Mouse (Mus musculus): ENCODE measurements around the gene Dchs2. TPM values are rescaled to one million over a fixed set of nuclear protein-coding genes. Genes with fewer than 3 reads are reported as not detected.

Dchs2 gene
- polyA plus RNA-seq, 1 experiment from 2014 or later: 0.78 TPM

GRCm38 (mm10) chr3:83234457-83234856, 106.7 kb downstream of the Dchs2 start:
- 54% methylated on average over 4 of the region's 4 CpGs for WGBS
- no peak overlapping the region for H3K27ac ChIP-seq (ENCODE audit: low read length)
- no peaks in the 10 kb centered on the region for H3K36me3 ChIP-seq (ENCODE audit: control insufficient read depth, insufficient read depth, low read length)
- H3K9ac ChIP-seq (replicated peaks; ENCODE audit: low read depth, low read length): no peak overlapping the region
- H3K27me3 ChIP-seq (ENCODE audit: control insufficient read depth, insufficient read depth, low read length): no peaks in the 10 kb centered on the region
- no peak for ATAC-seq (ENCODE audit: insufficient number of reproducible peaks, insufficient read depth, low FRiP score, low read depth)
- no peak overlapping the region for H3K4me3 ChIP-seq (ENCODE audit: low read depth, low read length)
- no peak overlapping the region for H3K4me2 ChIP-seq (replicated peaks; ENCODE audit: low read depth, low read length)
- H3K9me3 ChIP-seq (ENCODE audit: control insufficient read depth, low read depth, low read length): no peaks in the 10 kb centered on the region
- no peaks in the 10 kb centered on the region for H3K4me1 ChIP-seq (ENCODE audit: control insufficient read depth, insufficient read depth, low read length)

- Histone ChIP-seq H3K4me3 (ENCODE audit: low read depth, low read length) (no peak overlapping the region), H3K4me1 (ENCODE audit: control insufficient read depth, insufficient read depth, low read length) (no peaks in the 10 kb centered on the region), H3K27ac (ENCODE audit: low read length) (no peak overlapping the region), H3K9ac (replicated peaks; ENCODE audit: low read depth, low read length) (no peak overlapping the region), H3K36me3 (ENCODE audit: control insufficient read depth, insufficient read depth, low read length) (no peaks in the 10 kb centered on the region), H3K4me2 (replicated peaks; ENCODE audit: low read depth, low read length) (no peak overlapping the region), H3K27me3 (ENCODE audit: control insufficient read depth, insufficient read depth, low read length) (no peaks in the 10 kb centered on the region), H3K9me3 (ENCODE audit: control insufficient read depth, low read depth, low read length) (no peaks in the 10 kb centered on the region)
- 76% methylated on average over 5 of the region's 5 CpGs for WGBS
- ATAC-seq (ENCODE audit: insufficient number of reproducible peaks, insufficient read depth, low FRiP score, low read depth): no peak
These were observed 107.3 kb downstream of the Dchs2 start for GRCm38 (mm10) chr3:83235061-83235460.

GRCm38 (mm10) chr3:83246536-83246935, 118.8 kb downstream of the Dchs2 start:
- Histone ChIP-seq H3K4me3 (ENCODE audit: low read depth, low read length) (no peak overlapping the region), H3K27ac (ENCODE audit: low read length) (no peak overlapping the region), H3K9ac (replicated peaks; ENCODE audit: low read depth, low read length) (no peak overlapping the region), H3K4me1 (ENCODE audit: control insufficient read depth, insufficient read depth, low read length) (no peaks in the 10 kb centered on the region), H3K27me3 (ENCODE audit: control insufficient read depth, insufficient read depth, low read length) (no peaks in the 10 kb centered on the region), H3K36me3 (ENCODE audit: control insufficient read depth, insufficient read depth, low read length) (no peaks in the 10 kb centered on the region), H3K9me3 (ENCODE audit: control insufficient read depth, low read depth, low read length) (no peaks in the 10 kb centered on the region), H3K4me2 (replicated peaks; ENCODE audit: low read depth, low read length) (no peak overlapping the region)
- WGBS: 72% methylated on average over 5 of the region's 5 CpGs
- no peak for ATAC-seq (ENCODE audit: insufficient number of reproducible peaks, insufficient read depth, low FRiP score, low read depth)

GRCm38 (mm10) chr3:83250001-83250545, 122.3 kb downstream of the Dchs2 start:
- H3K27ac ChIP-seq (ENCODE audit: low read length): no peak overlapping the region
- no peak overlapping the region for H3K4me2 ChIP-seq (replicated peaks; ENCODE audit: low read depth, low read length)
- H3K9me3 ChIP-seq (ENCODE audit: control insufficient read depth, low read depth, low read length): no peaks in the 10 kb centered on the region
- H3K4me1 ChIP-seq (ENCODE audit: control insufficient read depth, insufficient read depth, low read length): no peaks in the 10 kb centered on the region
- no peak overlapping the region for H3K4me3 ChIP-seq (ENCODE audit: low read depth, low read length)
- H3K27me3 ChIP-seq (ENCODE audit: control insufficient read depth, insufficient read depth, low read length): no peaks in the 10 kb centered on the region
- H3K9ac ChIP-seq (replicated peaks; ENCODE audit: low read depth, low read length): no peak overlapping the region
- ATAC-seq (ENCODE audit: insufficient number of reproducible peaks, insufficient read depth, low FRiP score, low read depth): no peak
- H3K36me3 ChIP-seq (ENCODE audit: control insufficient read depth, insufficient read depth, low read length): no peaks in the 10 kb centered on the region
- 73% methylated on average over 4 of the region's 4 CpGs for WGBS

- Histone ChIP-seq H3K9me3 (ENCODE audit: control insufficient read depth, low read depth, low read length) (no peaks in the 10 kb centered on the region), H3K36me3 (ENCODE audit: control insufficient read depth, insufficient read depth, low read length) (no peaks in the 10 kb centered on the region), H3K27ac (ENCODE audit: low read length) (no peak overlapping the region), H3K27me3 (ENCODE audit: control insufficient read depth, insufficient read depth, low read length) (no peaks in the 10 kb centered on the region), H3K4me2 (replicated peaks; ENCODE audit: low read depth, low read length) (no peak overlapping the region), H3K4me3 (ENCODE audit: low read depth, low read length) (no peak overlapping the region), H3K4me1 (ENCODE audit: control insufficient read depth, insufficient read depth, low read length) (no peaks in the 10 kb centered on the region), H3K9ac (replicated peaks; ENCODE audit: low read depth, low read length) (no peak overlapping the region)
- ATAC-seq (ENCODE audit: insufficient number of reproducible peaks, insufficient read depth, low FRiP score, low read depth): no peak
- 72% methylated on average over 7 of the region's 7 CpGs for WGBS
These were observed 124.2 kb downstream of the Dchs2 start for GRCm38 (mm10) chr3:83251899-83252298.

- Histone ChIP-seq H3K27me3 (ENCODE audit: control insufficient read depth, insufficient read depth, low read length) (no peaks in the 10 kb centered on the region), H3K9ac (replicated peaks; ENCODE audit: low read depth, low read length) (no peak overlapping the region), H3K9me3 (ENCODE audit: control insufficient read depth, low read depth, low read length) (no peaks in the 10 kb centered on the region), H3K4me2 (replicated peaks; ENCODE audit: low read depth, low read length) (no peak overlapping the region), H3K27ac (ENCODE audit: low read length) (no peak overlapping the region), H3K4me3 (ENCODE audit: low read depth, low read length) (no peak overlapping the region), H3K4me1 (ENCODE audit: control insufficient read depth, insufficient read depth, low read length) (no peaks in the 10 kb centered on the region), H3K36me3 (ENCODE audit: control insufficient read depth, insufficient read depth, low read length) (no peaks in the 10 kb centered on the region)
- 60% methylated on average over 4 of the region's 4 CpGs for WGBS
- no peak for ATAC-seq (ENCODE audit: insufficient number of reproducible peaks, insufficient read depth, low FRiP score, low read depth)
These were observed 131.7 kb downstream of the Dchs2 start for GRCm38 (mm10) chr3:83259421-83259820.

- H3K27ac ChIP-seq (ENCODE audit: low read length): no peak overlapping the region
- no peak for ATAC-seq (ENCODE audit: insufficient number of reproducible peaks, insufficient read depth, low FRiP score, low read depth)
These were observed 138.3 kb downstream of the Dchs2 start for GRCm38 (mm10) chr3:83266009-83266408.

GRCm38 (mm10) chr3:83270228-83270627, 142.5 kb downstream of the Dchs2 start:
- Histone ChIP-seq H3K27me3 (ENCODE audit: control insufficient read depth, insufficient read depth, low read length) (no peaks in the 10 kb centered on the region), H3K9me3 (ENCODE audit: control insufficient read depth, low read depth, low read length) (no peaks in the 10 kb centered on the region), H3K36me3 (ENCODE audit: control insufficient read depth, insufficient read depth, low read length) (no peaks in the 10 kb centered on the region), H3K4me3 (ENCODE audit: low read depth, low read length) (no peak overlapping the region), H3K9ac (replicated peaks; ENCODE audit: low read depth, low read length) (no peak overlapping the region), H3K27ac (ENCODE audit: low read length) (no peak overlapping the region), H3K4me2 (replicated peaks; ENCODE audit: low read depth, low read length) (no peak overlapping the region), H3K4me1 (ENCODE audit: control insufficient read depth, insufficient read depth, low read length) (0 out of 2 replicates have a peak, but pooled peaks cover 3% of the 10 kb centered on the region)
- WGBS: 80% methylated on average over 14 of the region's 14 CpGs
- ATAC-seq (ENCODE audit: insufficient number of reproducible peaks, insufficient read depth, low FRiP score, low read depth): no peak

More at GRCm38 (mm10) chr3:83266009-83266408, 138.3 kb downstream of the Dchs2 start:
- no peak overlapping the region for H3K4me2 ChIP-seq (replicated peaks; ENCODE audit: low read depth, low read length)
- 75% methylated on average over 4 of the region's 4 CpGs for WGBS
- no peaks in the 10 kb centered on the region for H3K4me1 ChIP-seq (ENCODE audit: control insufficient read depth, insufficient read depth, low read length)
- no peak overlapping the region for H3K4me3 ChIP-seq (ENCODE audit: low read depth, low read length)
- no peaks in the 10 kb centered on the region for H3K27me3 ChIP-seq (ENCODE audit: control insufficient read depth, insufficient read depth, low read length)
- no peak overlapping the region for H3K9ac ChIP-seq (replicated peaks; ENCODE audit: low read depth, low read length)
- no peaks in the 10 kb centered on the region for H3K9me3 ChIP-seq (ENCODE audit: control insufficient read depth, low read depth, low read length)
- H3K36me3 ChIP-seq (ENCODE audit: control insufficient read depth, insufficient read depth, low read length): no peaks in the 10 kb centered on the region

- Histone ChIP-seq H3K4me3 (ENCODE audit: low read depth, low read length) (no peak overlapping the region), H3K4me1 (ENCODE audit: control insufficient read depth, insufficient read depth, low read length) (0 out of 2 replicates have a peak, but pooled peaks cover 3% of the 10 kb centered on the region)
- WGBS: 63% methylated on average over 9 of the region's 9 CpGs
These were observed 143.2 kb downstream of the Dchs2 start for GRCm38 (mm10) chr3:83270982-83271381.

More at GRCm38 (mm10) chr3:83270982-83271381, 143.2 kb downstream of the Dchs2 start:
- no peaks in the 10 kb centered on the region for H3K36me3 ChIP-seq (ENCODE audit: control insufficient read depth, insufficient read depth, low read length)
- no peak overlapping the region for H3K9ac ChIP-seq (replicated peaks; ENCODE audit: low read depth, low read length)
- H3K9me3 ChIP-seq (ENCODE audit: control insufficient read depth, low read depth, low read length): no peaks in the 10 kb centered on the region
- ATAC-seq (ENCODE audit: insufficient number of reproducible peaks, insufficient read depth, low FRiP score, low read depth): no peak
- no peak overlapping the region for H3K4me2 ChIP-seq (replicated peaks; ENCODE audit: low read depth, low read length)
- no peak overlapping the region for H3K27ac ChIP-seq (ENCODE audit: low read length)
- H3K27me3 ChIP-seq (ENCODE audit: control insufficient read depth, insufficient read depth, low read length): no peaks in the 10 kb centered on the region
